Mouse (Mus musculus) mature B cell (primary cell): ENCODE results near the gene Bcas3.
"Not testable (repeated sequence)": the region's sequence is repeated elsewhere in the genome, so short reads cannot be mapped to it uniquely, and the experiment has no call there.

Experiments
- in situ Hi-C: fragments of 300-500 bp; cut with MboI; formaldehyde crosslinking; loops from 2 replicates; pipeline ENCODE4 v1.14.3; 2019

Bcas3 gene

GRCm38 (mm10) chr11:85712026-85712804 lies 359.2 kb downstream of the Bcas3 start:
- in situ Hi-C loops: no loop called here

- in situ Hi-C loops: no loop called here
These were observed 360.2 kb downstream of the Bcas3 start for GRCm38 (mm10) chr11:85712860-85713813.

- in situ Hi-C loops: no loop called here
These were observed 360.8 kb downstream of the Bcas3 start for GRCm38 (mm10) chr11:85713814-85714208.

GRCm38 (mm10) chr11:85714312-85714931 lies 361.5 kb downstream of the Bcas3 start:
- in situ Hi-C loops: no loop called here

GRCm38 (mm10) chr11:85716730-85717129 lies 363.8 kb downstream of the Bcas3 start:
- in situ Hi-C loops: not testable (repeated sequence)

GRCm38 (mm10) chr11:85719091-85719490 lies 366.1 kb downstream of the Bcas3 start:
- in situ Hi-C loops: no loop called here

- in situ Hi-C loops: no loop called here
These were observed 366.8 kb downstream of the Bcas3 start for GRCm38 (mm10) chr11:85719766-85720165.

GRCm38 (mm10) chr11:85720269-85720773 lies 367.4 kb downstream of the Bcas3 start:
- in situ Hi-C loops: no loop called here

- in situ Hi-C loops: no loop called here
These were observed 369.0 kb downstream of the Bcas3 start for GRCm38 (mm10) chr11:85721986-85722385.

GRCm38 (mm10) chr11:85724159-85724558 lies 371.2 kb downstream of the Bcas3 start:
- in situ Hi-C loops: no loop called here

- in situ Hi-C loops: no loop called here
These were observed 376.8 kb downstream of the Bcas3 start for GRCm38 (mm10) chr11:85729725-85730124.

- in situ Hi-C loops: no loop called here
These were observed 379.6 kb downstream of the Bcas3 start for GRCm38 (mm10) chr11:85732462-85733012.

- in situ Hi-C loops: no loop called here
These were observed 380.6 kb downstream of the Bcas3 start for GRCm38 (mm10) chr11:85733577-85733976.

GRCm38 (mm10) chr11:85734317-85735211 lies 381.6 kb downstream of the Bcas3 start:
- in situ Hi-C loops: no loop called here

GRCm38 (mm10) chr11:85737227-85737626 lies 384.3 kb downstream of the Bcas3 start:
- in situ Hi-C loops: no loop called here

- in situ Hi-C loops: no loop called here
These were observed 384.9 kb downstream of the Bcas3 start for GRCm38 (mm10) chr11:85737893-85738292.

GRCm38 (mm10) chr11:85738585-85738984 lies 385.6 kb downstream of the Bcas3 start:
- in situ Hi-C loops: no loop called here

- in situ Hi-C loops: no loop called here
These were observed 386.5 kb downstream of the Bcas3 start for GRCm38 (mm10) chr11:85739266-85739977.

GRCm38 (mm10) chr11:85746373-85746772 lies 393.4 kb downstream of the Bcas3 start:
- in situ Hi-C loops: no loop called here

GRCm38 (mm10) chr11:85748891-85749290 lies 395.9 kb downstream of the Bcas3 start:
- in situ Hi-C loops: no loop called here
